Mouse (Mus musculus) CH12F3 (cell line): ENCODE measurements around the gene Crocc.

Experiments
- in situ Hi-C: fragments of 300-500 bp; cut with MboI; formaldehyde crosslinking; loops from 2 replicates; pipeline ENCODE4 v1.14.3; 2020; ENCODE audit warnings: low sequenced_read_pairs

The Crocc gene

DNA sequence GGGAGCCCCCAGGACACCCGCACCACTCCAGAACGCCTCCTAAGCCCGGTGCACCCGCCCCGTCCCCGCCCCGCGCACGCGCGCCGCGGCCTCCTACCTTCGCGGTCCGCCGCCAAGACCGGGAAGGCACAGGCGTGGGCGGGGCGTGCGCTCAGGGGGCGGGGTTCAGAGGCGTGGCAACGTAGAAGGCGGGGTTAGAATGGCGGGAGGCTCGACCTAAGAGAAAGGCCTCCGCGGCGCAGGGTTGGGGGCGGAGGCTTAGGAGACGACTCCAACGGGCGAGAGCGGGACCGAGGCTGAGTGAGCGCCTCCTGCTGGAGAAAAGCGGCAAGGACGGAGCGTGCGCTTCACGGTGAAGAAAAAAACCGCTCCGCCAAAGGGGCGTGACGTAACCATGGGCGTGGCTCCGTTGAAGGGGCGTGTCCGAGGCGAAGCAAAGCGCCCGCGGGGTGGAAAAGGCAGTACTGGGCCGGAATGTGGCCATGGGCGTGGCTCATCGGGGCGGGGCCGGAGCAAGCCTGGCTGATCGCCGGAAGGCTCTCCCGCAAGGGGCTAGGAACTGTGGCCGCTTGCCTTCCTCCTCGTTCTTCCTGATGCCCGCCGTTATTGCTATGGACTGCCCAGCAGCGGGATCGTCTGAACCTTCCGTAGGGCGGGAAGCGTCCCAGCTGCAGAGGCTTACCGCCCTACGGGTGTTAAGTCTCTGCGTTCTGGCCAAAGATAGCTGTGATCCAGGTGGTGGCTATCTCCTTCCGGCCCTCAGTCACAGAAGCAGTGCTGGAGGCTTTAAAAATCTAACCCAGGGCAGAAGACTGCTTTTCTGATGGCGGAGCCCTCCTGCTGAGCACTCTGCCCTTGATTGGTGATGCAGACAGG is at the start of gene Crocc:
TSS of gene Crocc (minus strand) at position 125 of the 876 bp plus-strand sequence.
- in situ Hi-C loops, result no loop called here

GRCm38 (mm10) chr4:141108196-141108732 is 47.9 kb upstream of the Crocc start:
- in situ Hi-C loops, result no loop called here

DNA sequence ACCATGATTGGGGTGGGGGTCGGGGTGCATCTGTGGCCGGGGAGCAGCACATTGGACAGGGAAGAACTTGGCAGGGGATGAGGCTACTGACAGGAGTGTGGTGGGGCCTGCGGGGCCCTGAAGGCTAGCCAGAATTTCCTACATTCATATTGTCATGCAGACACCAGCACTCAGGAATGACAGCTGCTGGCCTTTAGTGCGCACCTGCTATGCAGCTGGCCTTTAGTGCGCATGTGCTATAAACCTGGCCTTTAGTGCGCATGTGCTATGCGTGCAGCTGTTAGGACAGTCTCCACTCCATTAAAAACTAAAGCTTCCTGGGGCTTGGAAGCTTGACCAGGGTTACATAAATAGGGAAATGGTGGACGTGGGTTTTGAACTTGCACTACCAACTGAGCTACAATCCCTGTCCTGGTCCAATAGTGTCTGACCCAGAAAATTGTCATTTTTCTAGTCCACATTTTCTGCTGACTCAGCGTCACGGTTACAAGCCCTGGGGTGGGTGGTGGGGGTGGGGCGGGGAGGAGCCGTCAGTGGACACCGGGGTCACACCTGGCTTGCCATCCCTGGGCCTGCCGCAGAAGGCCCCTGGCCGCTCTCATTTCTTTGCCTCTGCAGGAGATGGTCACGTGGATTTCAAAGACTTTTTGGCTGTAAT is 46.3 kb upstream of the Crocc start:
- in situ Hi-C loops, result no loop called here

DNA sequence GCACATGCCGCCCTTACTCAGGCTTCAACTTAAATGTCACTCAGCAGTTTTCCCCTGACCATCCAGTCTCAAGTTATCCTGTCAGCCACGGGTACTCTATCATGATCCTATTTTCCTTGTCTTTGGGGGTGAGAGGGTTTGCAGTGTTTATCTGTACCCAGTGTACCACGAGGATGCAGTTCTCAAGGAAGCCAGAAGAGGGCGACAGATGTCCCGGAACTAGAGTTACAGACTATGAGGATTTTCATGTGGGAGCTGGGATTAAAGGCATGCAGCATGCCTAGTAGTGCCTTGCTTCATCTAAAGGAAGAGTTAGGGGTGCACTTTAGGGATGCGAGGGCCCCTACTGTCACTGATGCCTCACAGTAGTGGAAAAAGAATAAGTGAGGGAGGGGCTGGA is 41.5 kb upstream of the Crocc start:
- in situ Hi-C loops, result no loop called here

- in situ Hi-C loops, result no loop called here
Observed at GRCm38 (mm10) chr4:141101291-141101690, 40.9 kb upstream of the Crocc start.

DNA sequence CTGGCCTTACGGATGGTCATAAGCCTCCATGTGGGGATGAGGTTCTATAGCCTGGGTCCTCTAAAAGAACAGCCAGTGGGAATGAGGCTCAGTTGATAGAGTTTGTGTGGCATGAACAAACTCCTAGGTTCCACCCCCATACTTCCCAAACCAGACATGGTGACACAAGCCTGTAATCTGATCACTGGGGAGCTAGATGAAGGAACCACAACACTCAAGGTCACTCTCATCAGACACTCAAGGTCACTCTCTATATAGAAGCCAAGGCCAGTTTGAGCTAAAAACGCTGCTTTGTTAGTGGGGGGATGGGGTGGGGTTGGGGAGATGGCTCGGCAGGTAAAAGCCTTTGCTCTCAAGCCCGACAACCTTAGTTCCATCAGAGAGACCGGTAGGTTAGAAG is 39.6 kb upstream of the Crocc start:
- in situ Hi-C loops, result no loop called here

DNA sequence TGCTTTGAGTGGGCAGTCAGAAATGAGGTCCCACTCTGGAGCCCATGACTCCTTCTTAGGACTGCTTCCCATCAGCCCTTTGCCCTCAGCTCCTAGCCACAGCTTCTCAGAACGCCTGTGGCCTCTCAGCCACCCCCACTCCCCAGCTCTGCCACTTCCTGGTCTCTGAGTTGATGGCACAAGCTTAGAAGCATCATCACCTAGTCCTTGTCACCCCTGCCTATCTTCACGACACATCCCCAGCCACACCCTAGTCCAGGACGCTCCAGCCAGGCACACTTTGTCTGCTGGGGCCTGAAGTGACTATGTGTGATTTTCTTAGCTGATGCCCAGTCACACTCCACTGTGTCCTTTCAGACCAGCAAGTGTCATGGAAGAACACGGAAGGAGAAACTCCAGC is 38.6 kb upstream of the Crocc start:
- in situ Hi-C loops, result no loop called here

- in situ Hi-C loops, result no loop called here
Observed at GRCm38 (mm10) chr4:141096710-141097109, 36.4 kb upstream of the Crocc start.

GRCm38 (mm10) chr4:141095016-141095415 is 34.7 kb upstream of the Crocc start:
- in situ Hi-C loops, result no loop called here

DNA sequence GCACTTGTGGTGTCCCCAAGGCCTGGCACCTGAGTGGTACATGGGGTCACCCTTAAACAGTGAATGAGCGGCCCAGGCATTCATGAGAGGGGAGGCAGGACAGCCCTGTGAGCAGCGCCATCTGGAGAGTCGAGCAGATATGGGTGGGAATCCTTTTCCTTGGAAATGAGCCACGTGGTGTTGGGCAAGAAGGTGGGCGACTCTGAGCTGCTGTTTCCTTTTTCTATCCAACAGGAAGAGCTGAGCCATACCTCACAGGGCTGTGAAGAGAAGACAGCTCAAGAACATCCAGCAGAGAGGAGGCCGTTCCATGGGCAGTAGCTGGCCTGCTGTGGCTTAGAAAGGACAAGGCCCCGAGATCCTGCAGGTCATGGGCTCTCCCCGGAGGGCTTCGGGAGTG is 28.4 kb upstream of the Crocc start:
- in situ Hi-C loops, result no loop called here

DNA sequence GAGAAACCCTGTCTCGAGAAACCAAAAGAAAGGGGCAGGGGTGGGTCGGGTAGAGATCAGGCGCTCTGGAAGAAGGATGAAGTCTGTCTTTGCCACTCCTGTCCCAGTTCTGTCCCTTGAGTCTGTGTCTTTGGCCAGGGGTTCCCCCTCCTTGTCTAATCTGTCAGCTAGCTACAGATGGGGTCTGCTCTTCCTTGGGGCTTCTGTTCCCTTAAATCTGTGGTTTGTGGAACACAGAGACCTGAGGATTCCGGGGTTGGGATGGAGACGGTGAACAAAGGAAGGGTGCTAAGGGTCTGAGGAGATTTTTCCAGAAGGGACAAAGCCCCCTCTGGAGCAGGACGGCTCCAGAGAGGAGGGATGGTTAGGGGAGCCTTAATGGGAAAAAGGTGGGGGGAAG is 27.7 kb upstream of the Crocc start, which contains the start of gene Spata21:
TSS of gene Spata21 (plus strand) at position 301 of the 400 bp plus-strand sequence.
- in situ Hi-C loops, result no loop called here

DNA sequence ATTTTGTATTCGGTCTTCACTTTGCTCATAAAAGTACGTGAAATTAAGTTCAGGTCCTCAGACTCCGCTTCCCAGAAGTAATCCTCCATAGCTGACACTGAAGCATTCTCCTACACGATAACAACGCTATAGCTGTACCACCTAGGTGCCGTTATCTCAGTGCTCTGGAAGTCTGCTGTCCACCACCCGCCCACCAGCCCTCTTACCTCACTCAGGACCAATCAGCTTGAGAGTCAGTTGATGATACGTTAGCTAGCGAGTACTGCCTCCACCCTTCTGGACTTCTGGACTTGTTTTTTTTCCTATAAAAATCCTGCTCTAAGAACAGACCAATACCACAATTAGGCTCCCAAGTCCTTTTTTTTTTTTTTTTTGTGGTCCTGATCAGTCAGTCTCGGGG is 26.5 kb upstream of the Crocc start:
- in situ Hi-C loops, result no loop called here

- in situ Hi-C loops, result no loop called here
Observed at GRCm38 (mm10) chr4:141078510-141079137, 18.3 kb upstream of the Crocc start.

DNA sequence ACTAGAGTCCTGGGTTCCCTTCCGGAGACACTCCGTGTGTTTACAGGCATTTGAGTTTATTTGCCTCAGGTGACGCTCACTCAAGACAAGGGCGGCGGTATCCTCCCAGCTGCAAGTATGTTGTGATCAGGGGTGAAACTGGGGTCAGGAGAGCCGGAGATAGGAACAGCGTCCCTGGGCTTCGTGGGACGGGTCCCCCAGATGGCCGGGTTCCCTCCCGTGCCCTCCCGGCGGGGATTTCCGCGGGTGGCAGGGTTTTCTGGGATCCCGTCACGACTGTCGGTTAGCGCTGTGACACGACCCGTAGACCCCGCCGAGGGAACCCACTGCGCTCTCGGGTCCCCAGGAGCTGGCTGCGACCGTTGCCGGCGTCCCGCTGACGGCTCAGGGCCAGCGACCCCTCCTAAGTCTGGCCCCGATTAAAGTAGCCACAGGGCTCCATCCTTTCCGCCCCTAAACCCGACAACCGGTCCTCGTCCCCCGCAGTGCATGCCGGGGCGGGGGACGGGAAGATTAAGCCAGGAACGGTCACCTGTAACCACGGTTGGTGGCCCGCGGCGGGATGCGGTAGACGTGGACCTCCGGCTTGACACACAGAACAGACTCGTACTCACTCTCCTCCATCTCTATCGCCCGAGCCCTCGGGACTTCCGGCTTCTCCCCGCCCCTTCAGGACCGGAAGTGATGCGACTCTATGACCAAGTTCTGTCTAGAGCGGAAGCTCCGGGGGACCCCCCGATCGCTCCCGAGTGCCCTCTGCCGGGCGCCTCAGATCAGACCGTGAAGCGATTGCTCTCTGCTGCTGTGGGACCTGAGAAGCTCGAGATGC is 17.5 kb upstream of the Crocc start, which contains the start of gene Necap2:
TSS of gene Necap2 (minus strand) at position 677 of the 829 bp plus-strand sequence.
- in situ Hi-C loops, result no loop called here

DNA sequence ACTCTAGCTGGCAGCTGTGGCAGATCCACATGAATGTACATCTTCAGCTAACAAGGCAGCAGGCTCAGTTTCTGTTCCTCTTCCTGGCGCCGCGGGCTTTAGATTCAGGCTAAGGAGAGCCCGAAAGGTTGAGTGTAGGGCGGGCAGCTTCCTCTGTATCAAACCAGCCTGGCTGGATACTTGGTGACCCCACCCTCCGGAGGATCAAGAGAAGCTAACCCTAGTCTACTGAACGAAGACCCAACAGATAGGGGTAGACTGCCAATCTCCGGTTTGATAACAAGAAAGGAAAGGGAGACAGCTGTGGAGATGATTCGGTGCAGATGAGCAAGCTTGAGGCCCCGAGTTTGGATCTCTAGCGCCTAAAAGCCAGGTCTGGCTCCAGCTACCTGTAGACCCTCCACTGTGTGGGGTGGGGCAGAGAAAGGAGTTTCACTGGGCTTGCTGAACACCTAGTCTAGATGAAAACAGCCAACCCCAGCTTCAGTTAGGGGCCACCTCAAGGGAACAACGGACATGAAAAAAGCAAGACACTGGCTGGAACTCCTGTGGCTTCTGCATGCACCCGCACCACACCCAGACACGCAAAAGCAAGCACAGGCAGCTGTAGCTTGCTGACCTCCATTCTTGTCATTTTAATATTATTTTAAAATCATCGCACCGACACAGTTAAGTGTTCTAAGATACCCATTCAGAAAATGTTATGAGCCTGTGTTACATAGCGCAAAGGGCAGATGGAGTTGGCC is 16.6 kb upstream of the Crocc start:
- in situ Hi-C loops, result no loop called here

GRCm38 (mm10) chr4:141074109-141074508 is 13.8 kb upstream of the Crocc start:
- in situ Hi-C loops, result no loop called here

DNA sequence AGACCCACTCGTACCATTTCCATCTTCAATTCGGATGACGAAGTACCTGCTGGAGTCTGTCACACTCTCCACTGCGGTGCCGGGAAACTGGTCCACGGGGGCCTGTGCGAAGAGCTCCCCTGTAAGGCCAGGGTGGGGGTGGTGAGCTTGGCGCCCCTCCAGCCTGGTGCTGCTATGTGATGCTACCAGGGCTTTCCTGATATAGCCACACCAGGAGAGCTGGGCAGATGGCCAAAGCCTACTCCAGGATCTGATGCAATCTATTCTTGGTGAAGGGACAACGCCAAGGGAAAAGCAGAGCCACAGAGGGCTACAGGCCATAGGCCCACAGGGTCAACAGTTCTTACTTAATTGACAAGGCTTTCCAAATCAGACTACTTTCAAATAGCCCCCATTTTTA is 13.3 kb upstream of the Crocc start:
- in situ Hi-C loops, result no loop called here

- in situ Hi-C loops, result no loop called here
Observed at GRCm38 (mm10) chr4:141072502-141072901, 12.2 kb upstream of the Crocc start.

- in situ Hi-C loops, result no loop called here
Observed at GRCm38 (mm10) chr4:141069731-141070130, 9.4 kb upstream of the Crocc start.

DNA sequence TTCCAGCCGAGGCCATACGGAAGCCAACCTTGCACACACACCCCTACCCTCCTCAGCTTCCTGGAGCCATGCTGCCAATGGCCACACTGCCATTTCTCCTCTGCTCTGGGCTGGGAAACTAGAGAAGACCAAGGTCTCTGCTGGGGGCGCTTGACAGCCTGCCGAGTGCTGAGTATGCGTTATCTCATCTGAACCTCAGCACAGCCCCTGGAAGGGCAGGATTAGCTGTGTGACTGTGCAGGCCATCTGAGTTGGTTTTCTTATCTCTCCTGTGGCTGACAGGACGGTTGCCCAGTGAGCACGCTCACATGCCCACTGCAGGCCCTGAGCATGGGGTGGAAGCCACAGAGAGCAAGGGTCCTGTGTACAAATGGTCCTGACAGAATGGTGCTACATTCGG is 8.3 kb upstream of the Crocc start:
- in situ Hi-C loops, result no loop called here
